Mouse (Mus musculus) cortical plate, adult 2 months (tissue): ENCODE measurements around the gene Nhlrc2. TPM values are rescaled to one million over a fixed set of nuclear protein-coding genes. Genes with fewer than 3 reads are reported as not detected.

Source experiments
- H3K27ac ChIP-seq: fragments of 200-500 bp; 2 replicates; pipeline ENCODE4 v1.5.1; 2012; ENCODE audit warnings: low read length, control low read depth, inconsistent platforms; ENCODE audit not compliant: insufficient read depth
- H3K4me1 ChIP-seq: fragments of 200-500 bp; 2 replicates; pipeline ENCODE4 v1.6.1; 2011; ENCODE audit warnings: low read length; ENCODE audit not compliant: control insufficient read depth, insufficient read depth
- H3K4me3 ChIP-seq: fragments of 200-500 bp; 2 replicates; pipeline ENCODE4 v1.5.1; 2011; ENCODE audit warnings: mild to moderate bottlenecking, low read length, control low read depth; ENCODE audit not compliant: insufficient read depth
- CTCF ChIP-seq: fragments of 200-500 bp; IDR thresholded peaks from 2 replicates; pipeline ENCODE4 v1.5.1; 2011; ENCODE audit warnings: mild to moderate bottlenecking, control low read depth, low read length; ENCODE audit not compliant: insufficient read depth; ENCODE audit errors: extremely low read depth
- POLR2A ChIP-seq: fragments of 200-500 bp; IDR thresholded peaks from 2 replicates; pipeline ENCODE4 v1.6.1; 2011; ENCODE audit warnings: mild to moderate bottlenecking, low read length, control low read depth; ENCODE audit not compliant: insufficient read depth; ENCODE audit errors: extremely low read depth
- polyA plus RNA-seq: library from polyadenylated mRNA; depleted of rRNA; stranded (reverse); fragments of >200 nt; gene quantifications from 2 replicates; pipeline ENCODE4 v1.2.3, GENCODE M21; 2012

Nhlrc2 gene
- polyA plus RNA-seq, 1 experiment, result 10.1 TPM

- TF ChIP-seq CTCF (no peak), POLR2A (no peak)
- H3K4me1 ChIP-seq, result peaks cover 8% of the 10 kb centered on the region
- no peak overlapping the region for H3K4me3 ChIP-seq
These were observed 35.7 kb downstream of the Nhlrc2 start for GRCm38 (mm10) chr19:56583785-56584184.

DNA sequence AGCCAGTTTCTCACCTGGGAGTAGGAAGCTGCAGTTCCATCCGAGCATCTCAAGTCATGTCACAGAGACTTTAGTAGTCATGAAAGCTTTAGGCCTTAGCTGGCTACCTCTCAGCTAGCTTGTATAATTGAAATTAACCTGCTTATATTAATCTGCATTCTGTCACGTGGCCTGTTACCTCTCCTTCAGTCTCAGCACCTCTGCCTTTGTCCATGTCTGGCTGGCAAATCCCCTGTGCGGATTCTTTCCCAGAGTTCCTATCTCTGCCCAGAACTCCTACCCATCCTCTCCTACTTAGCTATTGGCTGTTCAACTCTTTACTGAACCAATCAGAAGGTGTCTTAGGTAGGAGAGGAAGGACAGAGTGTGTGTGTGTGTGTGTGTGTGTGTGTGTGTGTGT lies 36.2 kb downstream of the Nhlrc2 start:
- H3K4me3 ChIP-seq, result no peak overlapping the region
- no peak overlapping the region for H3K27ac ChIP-seq
- no peak for TF ChIP-seq CTCF
- no peak for TF ChIP-seq POLR2A
- peaks cover 10% of the 10 kb centered on the region for H3K4me1 ChIP-seq

More at GRCm38 (mm10) chr19:56583785-56584184, 35.7 kb downstream of the Nhlrc2 start:
- H3K27ac ChIP-seq, result no peak overlapping the region

GRCm38 (mm10) chr19:56586320-56586719 lies 38.3 kb downstream of the Nhlrc2 start:
- H3K4me1 ChIP-seq, result peaks cover 10% of the 10 kb centered on the region
- no peak overlapping the region for H3K4me3 ChIP-seq
- no peak overlapping the region for H3K27ac ChIP-seq
- TF ChIP-seq POLR2A, result no peak
- no peak for TF ChIP-seq CTCF

DNA sequence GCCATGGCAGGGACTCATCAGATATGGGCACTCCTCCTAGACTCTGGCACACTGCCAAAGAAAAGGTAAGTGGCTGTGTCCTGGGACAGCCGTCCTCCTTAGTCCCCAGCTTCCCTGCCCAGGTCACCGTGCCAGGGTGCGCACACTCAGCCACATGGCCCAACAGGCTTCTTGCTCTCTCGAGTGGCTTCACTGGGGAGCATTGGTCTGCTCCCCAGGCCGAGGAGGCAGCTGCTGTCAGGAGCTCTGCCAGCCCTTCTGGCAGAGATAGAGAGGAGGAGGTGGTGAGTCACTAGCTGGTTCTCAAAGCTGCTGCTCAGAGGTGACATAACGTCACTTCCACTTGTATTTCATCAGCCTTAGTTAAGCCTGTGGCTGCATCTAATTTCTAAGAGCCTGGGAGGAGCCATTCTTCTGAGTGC lies 40.2 kb downstream of the Nhlrc2 start:
- TF ChIP-seq CTCF (no peak), POLR2A (no peak)
- peaks cover 6% of the 10 kb centered on the region for H3K4me1 ChIP-seq
- H3K27ac ChIP-seq, result no peak overlapping the region
- no peak overlapping the region for H3K4me3 ChIP-seq

GRCm38 (mm10) chr19:56589008-56589407 lies 40.9 kb downstream of the Nhlrc2 start:
- TF ChIP-seq CTCF (no peak), POLR2A (no peak)
- Histone ChIP-seq H3K4me1 (peaks cover 6% of the 10 kb centered on the region), H3K4me3 (no peak overlapping the region), H3K27ac (no peak overlapping the region)

- Histone ChIP-seq H3K4me3 (no peak overlapping the region), H3K4me1 (peaks cover 6% of the 10 kb centered on the region), H3K27ac (no peak overlapping the region)
- TF ChIP-seq POLR2A (no peak), CTCF (no peak)
These were observed 41.4 kb downstream of the Nhlrc2 start for GRCm38 (mm10) chr19:56589455-56589854.

DNA sequence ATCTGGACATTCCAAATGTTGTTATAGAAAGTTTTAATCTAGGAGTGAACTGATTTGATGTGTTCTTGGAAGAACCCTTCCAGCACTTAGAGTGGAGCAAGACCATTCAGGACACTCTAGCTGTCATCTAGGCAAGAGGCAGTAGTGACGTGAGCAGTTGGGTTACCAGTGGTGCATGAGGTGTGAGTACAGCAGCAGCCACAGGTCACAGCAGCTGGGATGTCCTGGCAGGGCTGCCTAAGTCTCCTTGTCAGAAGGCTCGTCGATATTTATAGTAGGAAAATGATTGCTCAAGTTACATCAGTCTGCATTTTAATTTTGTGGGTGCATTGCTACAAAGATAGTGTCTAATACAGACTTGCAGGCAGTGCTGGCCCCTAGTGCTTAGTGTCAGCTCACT lies 42.2 kb downstream of the Nhlrc2 start:
- H3K27ac ChIP-seq, result no peak overlapping the region
- TF ChIP-seq CTCF (no peak), POLR2A (no peak)
- H3K4me3 ChIP-seq, result no peak overlapping the region
- peaks cover 6% of the 10 kb centered on the region for H3K4me1 ChIP-seq

- peaks cover 6% of the 10 kb centered on the region for H3K4me1 ChIP-seq
- H3K4me3 ChIP-seq, result no peak overlapping the region
- no peak overlapping the region for H3K27ac ChIP-seq
- TF ChIP-seq POLR2A (no peak), CTCF (no peak)
These were observed 44.4 kb downstream of the Nhlrc2 start for GRCm38 (mm10) chr19:56592472-56592871.

DNA sequence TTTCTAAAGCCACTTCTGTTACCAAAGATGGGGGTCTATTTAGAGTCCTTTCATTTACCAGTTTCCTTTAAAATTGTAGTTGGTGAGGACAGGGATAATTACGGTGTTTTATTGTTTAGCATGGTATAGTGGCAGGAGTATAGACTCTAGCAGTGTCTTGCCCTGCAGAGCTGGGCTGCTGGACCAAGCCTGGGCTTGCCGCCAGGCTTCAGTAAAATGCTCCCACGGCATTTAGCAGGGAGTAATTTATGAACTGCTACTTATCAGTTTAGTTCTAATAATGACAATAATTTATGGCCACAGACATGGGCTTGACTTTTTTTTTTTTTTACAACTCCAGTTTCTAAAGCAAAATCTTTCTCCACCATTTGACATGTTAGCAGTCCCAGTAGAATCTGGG lies 51.9 kb downstream of the Nhlrc2 start:
- Histone ChIP-seq H3K4me1 (no peaks in the 10 kb centered on the region), H3K4me3 (no peak overlapping the region)
- TF ChIP-seq CTCF (no peak), POLR2A (no peak)

DNA sequence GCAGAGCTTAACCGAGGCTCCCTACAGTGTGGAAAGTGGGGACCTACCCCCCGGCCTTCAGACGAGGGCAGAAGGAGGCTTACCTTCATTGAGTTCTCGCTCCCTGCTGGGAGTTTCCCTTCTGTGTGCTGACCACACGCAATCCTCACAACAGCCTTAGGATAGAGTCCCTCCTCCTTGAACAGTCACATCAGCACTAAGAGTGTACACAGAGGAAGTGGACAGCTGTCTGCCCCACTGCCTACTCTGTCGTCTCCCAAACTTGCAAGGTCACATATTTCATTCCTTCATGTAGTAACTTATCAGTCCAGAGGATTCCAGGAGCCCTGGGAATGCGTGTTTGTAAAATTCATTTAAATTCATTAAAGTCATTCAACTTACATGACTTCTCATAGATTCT lies 52.7 kb downstream of the Nhlrc2 start:
- no peak for TF ChIP-seq CTCF
- no peak for TF ChIP-seq POLR2A
- Histone ChIP-seq H3K4me1 (no peaks in the 10 kb centered on the region), H3K4me3 (no peak overlapping the region), H3K27ac (no peak overlapping the region)

More for the DNA sequence above, 51.9 kb downstream of the Nhlrc2 start:
- no peak overlapping the region for H3K27ac ChIP-seq
